Mouse (Mus musculus) hematopoietic stem cell, adult 5-6 weeks (primary cell): ENCODE results near the gene Polm. TPM values are rescaled to one million over a fixed set of nuclear protein-coding genes. Genes with fewer than 3 reads are reported as not detected.

Experiments
- ATAC-seq, 2 experiments: fragments of 125-278 bp in 1 of 2; replicated peaks in 1 of 2; 2 replicates each; pipeline ENCODE4 v1.8.0; 2016 to 2017; ENCODE audit warnings: inconsistent platforms in 2 of 2, mild to moderate bottlenecking in 2 of 2, moderate number of reproducible peaks in 2 of 2, low read depth in 1 of 2, moderate TSS enrichment in 1 of 2; ENCODE audit not compliant: low FRiP score in 2 of 2, poor library complexity in 2 of 2, severe bottlenecking in 2 of 2, insufficient read depth in 1 of 2, low TSS enrichment in 1 of 2
- total RNA-seq: library from RNA; stranded (forward); fragments of 172-1452, 232-1000 nt; gene quantifications from 2 replicates; pipeline ENCODE4 v1.2.3, GENCODE M21; 2017

Polm gene
- 1.4 and 5.1 TPM in 2 replicates for total RNA-seq

DNA sequence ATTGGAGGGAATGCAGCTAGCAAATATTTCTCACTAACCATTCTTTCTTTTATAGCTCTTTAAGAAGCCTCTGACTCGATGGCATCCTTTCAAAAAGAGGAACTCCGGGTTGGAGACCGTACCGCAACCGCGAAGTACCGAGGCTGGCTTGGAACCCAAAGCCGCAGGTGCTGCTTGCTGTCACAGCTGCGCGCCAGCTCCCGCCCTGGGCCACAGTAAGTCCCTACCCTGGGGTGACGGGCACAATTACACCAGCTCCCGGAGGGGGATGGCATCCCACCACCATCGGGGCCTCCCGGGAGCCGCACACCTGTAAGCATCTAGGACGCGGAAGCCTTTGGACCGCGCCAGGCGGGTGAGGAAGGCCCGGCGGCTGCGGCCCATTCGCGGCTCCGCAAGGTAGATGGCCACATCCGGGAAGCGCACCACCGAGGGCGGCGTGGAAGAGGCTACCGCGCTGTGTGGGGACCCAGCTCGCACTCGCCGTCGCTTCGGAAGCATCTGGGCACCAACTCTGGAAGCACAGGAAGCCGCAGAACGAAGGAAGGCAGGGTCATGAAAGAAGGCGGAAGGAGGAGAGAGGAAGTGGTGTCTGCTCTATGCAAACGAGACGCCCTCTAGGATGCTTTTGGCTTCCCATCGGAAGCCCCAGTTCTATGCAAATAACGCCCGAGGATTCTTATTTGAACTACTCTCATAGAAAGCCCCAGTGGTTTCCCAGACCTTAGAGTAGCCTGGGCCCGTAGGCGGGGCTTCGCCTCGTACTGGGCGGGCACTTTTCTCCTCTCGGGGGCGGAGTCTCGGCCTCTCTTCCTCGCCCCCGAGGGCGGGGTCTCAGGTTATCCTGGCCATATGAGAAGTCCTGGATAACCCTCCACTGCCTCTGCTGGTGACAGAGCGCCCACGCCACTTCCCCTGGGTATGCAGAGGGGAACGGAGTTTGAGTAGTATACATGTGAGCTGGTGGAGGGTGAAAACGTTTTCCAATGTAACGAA is at the start of gene Polm:
Polm (minus strand) TSS at position 766 of the 996 bp plus-strand sequence.
- ATAC-seq: peak; percentile 84 to 92

DNA sequence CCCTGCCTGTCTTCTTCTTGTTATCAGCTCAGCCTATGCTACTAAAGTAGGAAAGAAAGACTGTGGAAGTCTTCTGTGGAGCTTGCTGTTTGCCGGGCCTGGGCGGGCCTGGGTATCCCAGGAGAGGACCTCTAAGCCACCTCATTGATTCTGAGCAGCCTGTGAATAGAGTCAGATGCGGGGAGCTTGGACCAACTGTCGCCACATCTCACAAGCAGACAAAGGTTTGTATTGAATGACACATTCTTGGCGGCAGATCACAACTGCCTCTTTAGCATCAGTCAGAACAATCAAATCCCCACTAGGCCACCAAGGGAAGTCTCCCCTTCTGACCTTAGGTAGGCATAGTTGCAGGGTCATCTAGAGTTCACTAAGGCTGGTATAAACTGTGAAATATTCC is 49.4 kb upstream of the Polm start:
- ATAC-seq: no peak

DNA sequence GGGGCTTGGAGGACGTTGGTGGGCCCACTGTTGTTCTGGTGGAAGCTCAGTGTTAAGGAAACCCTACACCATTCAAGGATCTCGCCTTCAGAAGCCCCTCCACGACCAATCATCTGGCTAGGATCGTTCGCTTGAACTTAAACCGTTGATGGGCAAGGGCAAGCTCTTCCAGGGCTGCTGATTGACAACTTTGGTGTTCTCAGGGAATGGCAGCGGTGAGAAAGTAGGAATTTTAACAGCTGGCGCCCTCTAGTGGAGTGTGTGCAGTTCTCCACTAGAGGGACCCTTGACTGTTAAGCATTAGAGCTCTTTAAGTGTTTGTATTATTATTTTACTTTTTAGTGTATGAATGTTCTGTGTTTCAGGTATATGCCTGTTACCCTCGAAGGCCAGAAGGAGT is 48.4 kb upstream of the Polm start:
- peak; percentile 34 to 63; a peak in 2 of 4 replicates for ATAC-seq

GRCm38 (mm10) chr11:5882518-5882917 is 44.7 kb upstream of the Polm start:
- 0 out of 4 replicates have a peak, but pooled peaks of 1 of the 2 experiments have one; percentile 7 for ATAC-seq

DNA sequence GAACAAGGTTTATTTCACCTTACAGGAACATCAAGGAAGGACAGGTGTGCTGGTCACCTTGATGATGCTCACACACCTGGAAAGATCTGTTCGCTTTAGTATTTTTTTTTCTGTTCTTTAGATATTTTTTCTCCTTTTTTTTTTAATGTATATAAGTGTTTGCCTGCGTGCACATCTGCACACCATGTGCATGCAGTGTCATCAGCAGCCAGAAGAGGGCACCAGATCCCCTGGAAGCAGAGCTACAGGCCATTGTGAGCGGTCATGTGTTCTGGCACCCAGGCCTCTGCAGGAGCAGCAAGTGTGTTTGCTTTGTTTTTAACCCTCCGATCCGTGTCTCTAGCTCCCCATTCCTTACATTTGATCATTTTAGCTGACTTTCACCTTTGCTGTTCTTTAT is 42.1 kb upstream of the Polm start:
- no peak for ATAC-seq

DNA sequence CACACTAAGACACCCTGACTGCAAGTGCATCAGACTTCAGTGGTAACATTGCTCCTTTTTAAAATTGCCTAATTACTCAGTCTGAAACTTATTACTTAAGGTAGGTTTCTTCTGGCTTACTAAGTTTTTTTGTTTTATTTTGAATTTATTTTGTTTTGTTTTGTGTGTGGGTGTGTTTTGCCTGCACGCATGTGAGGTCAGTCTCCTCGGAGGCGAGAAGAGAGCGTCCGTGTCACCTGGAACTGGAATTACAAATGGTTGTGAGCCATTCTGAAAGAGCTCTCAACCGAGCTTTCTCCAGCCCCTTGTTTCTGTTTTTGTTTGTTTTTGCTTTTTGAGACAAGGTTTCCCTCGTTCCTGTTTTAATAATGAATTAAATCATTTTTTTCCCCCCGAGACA is 40.8 kb upstream of the Polm start:
- ATAC-seq: no peak

- peak; percentile 96 to 97 for ATAC-seq
Observed at GRCm38 (mm10) chr11:5877921-5878526, 40.2 kb upstream of the Polm start, which contains the start of gene Pold2. Gene Pold2 (minus strand): TSS chr11:5878292.

DNA sequence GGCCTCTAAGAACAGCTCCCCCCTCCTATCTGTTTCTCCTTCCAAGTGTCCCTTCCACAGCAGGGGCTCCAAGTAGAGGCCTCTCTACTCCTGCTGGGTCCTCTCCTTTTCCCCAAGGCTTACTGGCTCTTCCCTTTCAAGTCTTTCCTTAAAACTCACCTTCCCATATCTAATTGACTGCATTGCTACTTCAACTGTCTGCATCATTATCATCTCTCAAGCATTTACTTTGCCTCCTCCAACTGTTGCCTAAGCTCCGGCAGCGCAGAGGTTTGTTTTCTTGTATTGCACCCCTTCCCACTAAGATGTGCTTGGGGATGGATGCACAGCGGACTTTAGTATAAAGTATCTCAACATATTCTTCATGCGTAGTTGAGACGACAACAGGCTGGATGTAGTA is 39.6 kb upstream of the Polm start:
- no peak for ATAC-seq

- no peak for ATAC-seq
Observed at GRCm38 (mm10) chr11:5873192-5873591, 35.4 kb upstream of the Polm start.

GRCm38 (mm10) chr11:5872707-5873106 is 34.9 kb upstream of the Polm start:
- no peak for ATAC-seq

DNA sequence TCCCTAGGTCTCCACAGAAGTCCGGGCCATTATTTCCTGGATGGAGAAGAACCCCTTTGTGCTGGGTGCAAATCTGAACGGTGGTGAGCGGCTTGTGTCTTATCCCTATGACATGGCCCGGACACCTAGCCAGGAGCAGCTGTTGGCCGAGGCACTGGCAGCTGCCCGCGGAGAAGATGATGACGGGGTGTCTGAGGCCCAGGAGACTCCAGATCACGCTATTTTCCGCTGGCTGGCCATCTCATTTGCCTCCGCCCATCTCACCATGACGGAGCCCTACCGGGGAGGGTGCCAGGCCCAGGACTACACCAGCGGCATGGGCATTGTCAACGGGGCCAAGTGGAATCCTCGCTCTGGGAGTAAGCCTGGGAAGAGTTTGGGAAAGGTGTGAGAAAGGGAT is 32.3 kb upstream of the Polm start:
- no peak for ATAC-seq

DNA sequence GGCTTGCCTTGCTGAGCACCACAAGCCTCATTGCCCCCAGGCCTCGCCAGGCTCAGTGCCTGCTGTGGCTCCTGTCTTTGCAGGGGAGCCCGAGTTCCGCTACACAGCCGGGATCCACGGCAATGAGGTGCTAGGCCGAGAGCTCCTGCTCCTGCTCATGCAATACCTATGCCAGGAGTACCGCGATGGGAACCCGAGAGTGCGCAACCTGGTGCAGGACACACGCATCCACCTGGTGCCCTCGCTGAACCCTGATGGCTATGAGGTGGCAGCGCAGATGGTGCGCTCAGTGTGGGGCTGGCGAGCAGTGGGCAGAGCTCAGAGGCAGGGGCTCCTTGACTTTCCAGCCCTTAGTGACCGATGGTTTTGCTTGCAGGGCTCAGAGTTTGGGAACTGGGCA is 31.5 kb upstream of the Polm start:
- ATAC-seq: no peak

GRCm38 (mm10) chr11:5868324-5868723 is 30.5 kb upstream of the Polm start:
- ATAC-seq: no peak

DNA sequence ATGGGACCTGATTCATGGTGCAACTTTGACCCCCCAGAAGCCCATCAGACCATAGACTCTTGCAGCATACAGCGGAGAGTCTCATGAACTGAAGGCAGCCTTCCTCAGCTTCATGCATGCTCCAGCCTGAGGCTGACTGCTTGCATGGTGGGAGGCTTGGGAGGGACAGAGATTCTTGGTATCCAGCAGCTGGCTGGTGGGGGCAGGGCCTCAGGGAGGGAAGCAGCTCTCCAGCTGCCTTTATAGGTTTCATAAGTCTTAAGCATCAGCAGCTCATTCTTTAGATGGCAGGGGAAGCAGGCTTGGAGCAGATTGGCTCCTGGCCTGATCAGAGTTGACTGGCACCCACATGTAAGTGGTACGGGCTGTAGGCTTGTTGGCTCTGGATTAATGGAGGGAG is 29.4 kb upstream of the Polm start:
- ATAC-seq: no peak

GRCm38 (mm10) chr11:5862394-5863105 is 24.7 kb upstream of the Polm start:
- no peak for ATAC-seq

- peak; percentile 18 to 57; a peak in 2 of 4 replicates for ATAC-seq
Observed at GRCm38 (mm10) chr11:5861678-5862393, 24.0 kb upstream of the Polm start, which contains the start of gene Aebp1. Gene Aebp1 (plus strand): TSS chr11:5861947.

GRCm38 (mm10) chr11:5860639-5861038 is 22.8 kb upstream of the Polm start:
- ATAC-seq: no peak
